Mouse (Mus musculus): Measurements from ENCODE around the gene Megf9.

Megf9 gene

GRCm38 (mm10) chr4:70534891-70535269 lies at the start of gene Megf9:
Megf9 (minus strand) TSS chr4:70534995.
- in situ Hi-C loops (cut with MboI, MseI), result loop anchor here (5.0 to 25.0 kb wide), 3 partner anchors 128 to 1652 kb away; no protein-coding TSS in a partner anchor

GRCm38 (mm10) chr4:70579654-70580053 lies 44.9 kb upstream of the Megf9 start:
- in situ Hi-C loops (cut with MboI, MseI), result no loop called here

GRCm38 (mm10) chr4:70578301-70578700 lies 43.5 kb upstream of the Megf9 start:
- in situ Hi-C loops (cut with MboI, MseI), result no loop called here

GRCm38 (mm10) chr4:70576096-70576495 lies 41.3 kb upstream of the Megf9 start:
- in situ Hi-C loops (cut with MboI, MseI), result no loop called here

GRCm38 (mm10) chr4:70573926-70574325 lies 39.1 kb upstream of the Megf9 start:
- in situ Hi-C loops (cut with MboI, MseI), result no loop called here

- in situ Hi-C loops (cut with MboI, MseI), result no loop called here
Measured at GRCm38 (mm10) chr4:70553888-70554287, 19.1 kb upstream of the Megf9 start.

GRCm38 (mm10) chr4:70553230-70553797 lies 18.5 kb upstream of the Megf9 start:
- in situ Hi-C loops (cut with MboI, MseI), result no loop called here

- in situ Hi-C loops (cut with MboI, MseI), result no loop called here
Measured at GRCm38 (mm10) chr4:70552120-70552519, 17.3 kb upstream of the Megf9 start.

GRCm38 (mm10) chr4:70547411-70548148 lies 12.8 kb upstream of the Megf9 start:
- in situ Hi-C loops (cut with MboI, MseI), result loop anchor here in 1 of 2 experiments (25.0 kb wide), 1 partner anchor 1640 kb away; no protein-coding TSS in a partner anchor

- in situ Hi-C loops (cut with MboI, MseI), result loop anchor here in 1 of 2 experiments (25.0 kb wide), 1 partner anchor 1641 kb away; no protein-coding TSS in a partner anchor
Measured at GRCm38 (mm10) chr4:70545869-70546542, 11.2 kb upstream of the Megf9 start.

- in situ Hi-C loops (cut with MboI, MseI), result loop anchor here in 1 of 2 experiments (25.0 kb wide), 1 partner anchor 1643 kb away; no protein-coding TSS in a partner anchor
Measured at GRCm38 (mm10) chr4:70544390-70544789, 9.6 kb upstream of the Megf9 start.

- in situ Hi-C loops (cut with MboI, MseI), result loop anchor here in 1 of 2 experiments (25.0 kb wide), 1 partner anchor 1645 kb away; no protein-coding TSS in a partner anchor
Measured at GRCm38 (mm10) chr4:70542387-70542786, 7.6 kb upstream of the Megf9 start.

- in situ Hi-C loops (cut with MboI, MseI), result loop anchor here in 1 of 2 experiments (25.0 kb wide), 1 partner anchor 1647 kb away; no protein-coding TSS in a partner anchor
Measured at GRCm38 (mm10) chr4:70540743-70541142, 5.9 kb upstream of the Megf9 start.

GRCm38 (mm10) chr4:70536661-70537580 lies 2.1 kb upstream of the Megf9 start:
- in situ Hi-C loops (cut with MboI, MseI), result loop anchor here (5.0 to 25.0 kb wide), 3 partner anchors 130 to 1650 kb away; no protein-coding TSS in a partner anchor

GRCm38 (mm10) chr4:70535711-70536311 lies 1.0 kb upstream of the Megf9 start:
- in situ Hi-C loops (cut with MboI, MseI), result loop anchor here (5.0 to 25.0 kb wide), 3 partner anchors 129 to 1651 kb away; no protein-coding TSS in a partner anchor

- in situ Hi-C loops (cut with MboI, MseI), result loop anchor here (5.0 to 25.0 kb wide), 3 partner anchors 128 to 1652 kb away; no protein-coding TSS in a partner anchor
Measured at GRCm38 (mm10) chr4:70535289-70535688, 494 bp upstream of the Megf9 start.

- in situ Hi-C loops (cut with MboI, MseI), result loop anchor here (10.0 to 25.0 kb wide), 2 partner anchors 129 to 1653 kb away; no protein-coding TSS in a partner anchor
Measured at GRCm38 (mm10) chr4:70534078-70534890, 511 bp downstream of the Megf9 start.

GRCm38 (mm10) chr4:70533056-70533805 lies 1.6 kb downstream of the Megf9 start:
- in situ Hi-C loops (cut with MboI, MseI), result loop anchor here (10.0 to 25.0 kb wide), 2 partner anchors 128 to 1654 kb away; no protein-coding TSS in a partner anchor
